Mouse (Mus musculus): Measurements from ENCODE around the gene Guca2b. TPM values are rescaled to one million over a fixed set of nuclear protein-coding genes. Genes with fewer than 3 reads are reported as not detected.

Gene Guca2b
- 1.3 to 2.9 TPM (median 2.3 TPM) in 4 replicates for total RNA-seq (2023; ENCODE audit: inconsistent age)

DNA sequence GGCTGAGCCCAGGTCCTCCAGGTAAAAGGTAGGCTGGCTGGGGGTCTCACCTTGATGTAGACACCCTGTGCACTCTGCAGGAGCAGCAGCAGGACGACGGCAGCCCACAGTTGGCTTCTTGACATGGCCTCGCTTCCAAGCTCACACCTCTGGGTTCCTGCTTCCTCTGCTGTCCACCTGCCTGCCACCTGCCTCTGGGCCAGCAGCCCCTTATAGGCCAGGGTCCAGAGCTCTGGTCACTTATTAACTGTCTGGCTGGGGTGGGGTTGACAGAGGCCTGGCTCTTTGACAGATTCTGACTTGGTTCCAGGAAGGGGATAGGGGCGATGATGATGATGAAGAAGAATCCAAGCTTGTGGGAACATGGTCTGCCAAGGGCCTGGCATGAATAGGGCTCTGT lies at the start of gene Guca2b:
Gene Guca2b (minus strand): TSS at position 224 of the 400 bp plus-strand sequence.

GRCm38 (mm10) chr4:119637176-119637845 lies 21.4 kb downstream of the Guca2b start, which contains the start of gene Guca2a:
TSS of gene Guca2a (plus strand) at chr4:119637704.

Other genes with a start within 250 kb of the Guca2b start
- 0.63 to 1.2 TPM (median 0.74 TPM) in 3 of 4 replicates, not detected in the other for gene Ccdc30, start 243.4 kb downstream of the Guca2b start, total RNA-seq (2023; ENCODE audit: inconsistent age)
- gene Ppcs, start 236.5 kb downstream of the Guca2b start, total RNA-seq (2023; ENCODE audit: inconsistent age) = 8.9 to 12.1 TPM (median 10.3 TPM) in 4 replicates
- gene Zmynd12, start 236.1 kb downstream of the Guca2b start, total RNA-seq (2023; ENCODE audit: inconsistent age) = not detected in 4 replicates
- gene Rimkla, start 166.3 kb downstream of the Guca2b start, total RNA-seq (2023; ENCODE audit: inconsistent age) = not detected in 4 replicates
- 65.1 to 78.9 TPM (median 74.8 TPM) in 4 replicates for gene Foxj3, start 122.0 kb downstream of the Guca2b start, total RNA-seq (2023; ENCODE audit: inconsistent age)
- 5.2 to 10.6 TPM (median 8.7 TPM) in 4 replicates for gene Frg2f1, start 119.4 kb downstream of the Guca2b start, total RNA-seq (2023; ENCODE audit: inconsistent age)
- gene Guca2a, start 21.2 kb downstream of the Guca2b start, total RNA-seq (2023; ENCODE audit: inconsistent age) = not detected in 4 replicates
- gene Hivep3, start 74.8 kb upstream of the Guca2b start, total RNA-seq (2023; ENCODE audit: inconsistent age) = 7.9 to 13.9 TPM (median 11.4 TPM) in 4 replicates